9 mouse cellular contexts compared by ENCODE assay signal in genomic region chr7:25006586-25007364, GRCm38 (mm10). TPM values are rescaled to one million over a fixed set of nuclear protein-coding genes. Genes with fewer than 3 reads are reported as not detected.
DNase-seq lines count a peak whose midpoint lies in the region; ATAC-seq and TF ChIP-seq lines count a peak whose summit lies in the region.
"Had no signal": no experiment of that assay in that cellular context is flagged by ENCODE, and none has a peak within 500 bp of the region (broad histone marks: within the 10 kb centered on the region; RNA-seq: fewer than 3 reads in every experiment).

No protein-coding gene starts in this region.

- no peaks in the 10 kb centered on the region for H3K9me3 ChIP-seq in forebrain, embryonic 12.5 days
- H3K9me3 ChIP-seq in lung, embryonic 14.5 days (ENCODE audit: low read depth, low read length): no peaks in the 10 kb centered on the region

- 65% methylated on average over 12 of the region's 12 CpGs for WGBS in liver, adult 2 months
- 84% methylated on average over 12 of the region's 12 CpGs for WGBS in forebrain, embryonic 12.5 days
- 76% methylated on average over 12 of the region's 12 CpGs for WGBS in lung, embryonic 14.5 days

- 0 out of 2 replicates have a peak overlapping the region, but pooled peaks have one; percentile 65 for H3K4me2 ChIP-seq in forebrain, embryonic 12.5 days
- H3K4me2 ChIP-seq in lung, embryonic 14.5 days: no peak overlapping the region

- DNase-seq in liver, adult 2 months (ENCODE audit: extremely low read depth, low read depth, low spot score): peak; percentile 47
- DNase-seq in liver: no peak
- peak; percentile 23 for DNase-seq in lung, embryonic 14.5 days
- no peak for DNase-seq in heart, adult 9 months (ENCODE audit: low spot score in 2 of 2)
- DNase-seq in frontal cortex, postnatal 14 days (ENCODE audit: low spot score in 2 of 2): no peak

- H3K9ac ChIP-seq in liver, adult 2 months (ENCODE audit: low read depth, low read length): no peak overlapping the region
- no peak overlapping the region for H3K9ac ChIP-seq in forebrain, embryonic 12.5 days
- no peak overlapping the region for H3K9ac ChIP-seq in lung, embryonic 14.5 days

- H3K36me3 ChIP-seq in liver, adult 2 months (ENCODE audit: control insufficient read depth, insufficient read depth, low read length): no peaks in the 10 kb centered on the region
- H3K36me3 ChIP-seq in forebrain, embryonic 12.5 days (replicated peaks): peaks cover 6% of the 10 kb centered on the region
- no peaks in the 10 kb centered on the region for H3K36me3 ChIP-seq in lung, embryonic 14.5 days (ENCODE audit: insufficient read depth)

- no peaks in the 10 kb centered on the region for H3K4me1 ChIP-seq in liver, adult 2 months (ENCODE audit: control insufficient read depth, insufficient read depth, low read length)
- H3K4me1 ChIP-seq in forebrain, embryonic 12.5 days: peaks cover 82% of the 10 kb centered on the region
- H3K4me1 ChIP-seq in lung, embryonic 14.5 days (ENCODE audit: insufficient read depth): no peaks in the 10 kb centered on the region

- ATAC-seq in forebrain, embryonic 12.5 days (ENCODE audit: low FRiP score): no peak
- no peak for ATAC-seq in lung, embryonic 14.5 days (ENCODE audit: insufficient read depth)
- ATAC-seq in neutrophil, adult 5-6 weeks (ENCODE audit: extremely low read depth, insufficient number of reproducible peaks, low FRiP score, poor library complexity, severe bottlenecking): peak; percentile 88
- ATAC-seq in megakaryocyte-erythroid progenitor cell, adult 5-6 weeks (replicated peaks; ENCODE audit: low FRiP score, low TSS enrichment, poor library complexity, severe bottlenecking): no peak

- TF ChIP-seq CTCF in liver, adult 2 months (IDR thresholded peaks at IDR 0.05; ENCODE audit: low read depth, low read length): no peak
- TF ChIP-seq CTCF in lung, embryonic 14.5 days (IDR thresholded peaks at IDR 0.05; ENCODE audit: low read depth): no peak

- no peak for TF ChIP-seq POLR2A in liver, adult 2 months (IDR thresholded peaks at IDR 0.05; ENCODE audit: extremely low read depth, insufficient read depth, low read length)

- peaks cover 5% of the 10 kb centered on the region; the same call in 1 of the 2 replicates for H3K27me3 ChIP-seq in liver, adult 2 months (ENCODE audit: control insufficient read depth, insufficient read depth, low read length)
- H3K27me3 ChIP-seq in forebrain, embryonic 12.5 days: peaks cover 81% of the 10 kb centered on the region
- H3K27me3 ChIP-seq in lung, embryonic 14.5 days (ENCODE audit: insufficient read depth, low read length): peaks cover 86% of the 10 kb centered on the region

- H3K4me3 ChIP-seq in liver, adult 2 months (ENCODE audit: insufficient read depth, low read depth, low read length): no peak overlapping the region
- no peak overlapping the region for H3K4me3 ChIP-seq in forebrain, embryonic 12.5 days (replicated peaks)
- H3K4me3 ChIP-seq in lung, embryonic 14.5 days (ENCODE audit: low read depth, low read length): no peak overlapping the region
- H3K4me3 ChIP-seq: heart, adult 2 months had no signal

- no peak overlapping the region for H3K27ac ChIP-seq in liver, adult 2 months (replicated peaks; ENCODE audit: insufficient read depth, low read depth, low read length)
- H3K27ac ChIP-seq in forebrain, embryonic 12.5 days: peak overlapping the region; percentile 93
- no peak overlapping the region for H3K27ac ChIP-seq in lung, embryonic 14.5 days (ENCODE audit: low read depth)
- H3K27ac ChIP-seq: heart, adult 2 months had no signal

- H3K79me2 ChIP-seq in liver, adult 2 months (ENCODE audit: control insufficient read depth, insufficient read depth, low read length): no peaks in the 10 kb centered on the region

RNA-seq across cellular contexts. Expression of gene Atp1a3, which starts 1.0 kb away (rescaled TPM):
- total RNA-seq in liver, adult 2 months (2014; rRNA removed): 0.28 and 0.40 TPM in 2 replicates
- 0.06 and 0.37 TPM in 2 replicates for polyA plus RNA-seq in liver, adult 2 months (2012; rRNA removed)
- 68.2 and 87.4 TPM in 2 replicates for polyA plus RNA-seq in forebrain, embryonic 12.5 days (2016; fragmentation: Nextera tagmentation; extraction: Ambion mirVana)
- 0.74 and 0.89 TPM in 2 replicates for polyA plus RNA-seq in lung, embryonic 14.5 days (2014; fragmentation: Nextera tagmentation; extraction: Ambion mirVana)
- total RNA-seq in neutrophil, adult 5-6 weeks (2017): 60.2 and 66.9 TPM in 2 replicates
- total RNA-seq in megakaryocyte-erythroid progenitor cell, adult 5-6 weeks (2014; fragmentation: Nextera tagmentation): not detected in 2 replicates
- 0.75 TPM in 1 of 2 replicates, not detected in the other for total RNA-seq in megakaryocyte-erythroid progenitor cell, adult 5-6 weeks (2017)

RNA-seq across cellular contexts. Expression of gene Rabac1, which starts 34.2 kb away (rescaled TPM):
- total RNA-seq in liver, adult 2 months (2014; rRNA removed): 130 and 148 TPM in 2 replicates
- 230 and 233 TPM in 2 replicates for polyA plus RNA-seq in liver, adult 2 months (2012; rRNA removed)
- polyA plus RNA-seq in forebrain, embryonic 12.5 days (2016; fragmentation: Nextera tagmentation; extraction: Ambion mirVana): 82.3 and 87.7 TPM in 2 replicates
- polyA plus RNA-seq in lung, embryonic 14.5 days (2014; fragmentation: Nextera tagmentation; extraction: Ambion mirVana): 130 and 131 TPM in 2 replicates
- total RNA-seq in neutrophil, adult 5-6 weeks (2017): 201 and 229 TPM in 2 replicates
- total RNA-seq in megakaryocyte-erythroid progenitor cell, adult 5-6 weeks (2014; fragmentation: Nextera tagmentation): 128 and 146 TPM in 2 replicates
- total RNA-seq in megakaryocyte-erythroid progenitor cell, adult 5-6 weeks (2017): 38.0 and 103 TPM in 2 replicates

Comparison
In these comparisons a context has a peak if more than half of its experiments do, and no peak if none do; other contexts are left out.
1. DNase-seq: peak in liver, adult 2 months (single experiment) and lung, embryonic 14.5 days (single experiment); none in liver (single experiment), heart, adult 9 months (0 of 2) and frontal cortex, postnatal 14 days (0 of 2).
2. RNA of gene Atp1a3, which starts 1.0 kb away (total RNA-seq): 60.2 to 66.9 TPM in neutrophil, adult 5-6 weeks; 0.75 TPM in megakaryocyte-erythroid progenitor cell, adult 5-6 weeks and 0.28 to 0.40 TPM in liver, adult 2 months; every median in the first group is over 10 times any median in the second.